Mouse (Mus musculus): ENCODE results near the gene Epha2. TPM values are rescaled to one million over a fixed set of nuclear protein-coding genes. Genes with fewer than 3 reads are reported as not detected.

Gene Epha2
- total RNA-seq, 2 experiments from 2014 or later = 1.3 to 1.7 TPM

DNA sequence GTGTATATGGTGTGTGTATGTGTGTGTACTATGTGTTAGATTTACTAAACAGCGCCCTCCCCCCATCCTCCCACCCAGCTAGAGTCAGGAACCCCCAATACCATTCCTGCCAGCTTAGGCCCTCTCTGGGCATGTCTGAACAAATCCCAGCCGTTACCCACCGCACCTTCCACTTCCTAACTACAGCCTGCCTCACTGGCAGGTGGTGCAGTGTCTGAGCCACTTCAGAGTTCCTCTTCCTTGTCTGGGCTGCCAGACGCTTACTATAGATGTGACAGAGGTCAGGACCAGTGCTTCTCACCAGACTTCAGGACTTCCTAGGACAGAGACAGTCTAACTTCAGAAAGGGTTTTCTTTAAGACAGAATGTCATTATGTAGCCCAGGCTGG lies 3.2 kb downstream of the Epha2 start:
- DNase-seq = no peak

DNA sequence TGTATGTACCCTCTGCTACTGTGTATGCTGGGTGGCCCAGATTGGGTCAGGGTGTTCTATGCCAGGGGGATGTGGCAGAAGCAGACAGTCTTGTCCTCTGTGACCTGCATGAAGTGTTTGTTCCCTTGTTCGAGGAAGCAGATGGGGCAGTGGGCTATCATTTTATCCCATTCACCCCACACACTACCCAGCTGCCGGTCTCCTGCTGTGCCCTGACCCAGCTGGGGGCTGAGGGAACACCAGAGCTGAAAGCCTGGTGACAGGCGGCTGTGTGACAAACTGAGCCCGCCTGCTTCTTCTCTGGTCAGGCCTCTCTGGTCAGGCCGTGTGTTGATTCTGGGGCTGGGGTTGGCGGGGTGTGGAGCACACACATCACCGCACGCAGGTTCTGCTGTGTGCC lies 5.0 kb downstream of the Epha2 start:
- no peak for DNase-seq

DNA sequence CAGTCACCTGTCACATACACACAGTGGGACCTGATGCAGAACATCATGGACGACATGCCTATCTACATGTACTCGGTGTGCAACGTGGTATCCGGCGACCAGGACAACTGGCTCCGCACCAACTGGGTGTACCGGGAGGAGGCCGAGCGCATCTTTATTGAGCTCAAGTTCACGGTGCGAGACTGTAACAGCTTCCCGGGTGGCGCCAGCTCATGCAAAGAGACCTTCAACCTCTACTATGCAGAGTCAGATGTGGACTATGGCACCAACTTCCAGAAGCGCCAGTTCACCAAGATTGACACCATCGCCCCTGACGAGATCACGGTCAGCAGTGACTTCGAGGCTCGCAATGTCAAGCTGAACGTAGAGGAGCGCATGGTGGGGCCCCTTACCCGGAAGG lies 7.3 kb downstream of the Epha2 start:
- no peak for DNase-seq

DNA sequence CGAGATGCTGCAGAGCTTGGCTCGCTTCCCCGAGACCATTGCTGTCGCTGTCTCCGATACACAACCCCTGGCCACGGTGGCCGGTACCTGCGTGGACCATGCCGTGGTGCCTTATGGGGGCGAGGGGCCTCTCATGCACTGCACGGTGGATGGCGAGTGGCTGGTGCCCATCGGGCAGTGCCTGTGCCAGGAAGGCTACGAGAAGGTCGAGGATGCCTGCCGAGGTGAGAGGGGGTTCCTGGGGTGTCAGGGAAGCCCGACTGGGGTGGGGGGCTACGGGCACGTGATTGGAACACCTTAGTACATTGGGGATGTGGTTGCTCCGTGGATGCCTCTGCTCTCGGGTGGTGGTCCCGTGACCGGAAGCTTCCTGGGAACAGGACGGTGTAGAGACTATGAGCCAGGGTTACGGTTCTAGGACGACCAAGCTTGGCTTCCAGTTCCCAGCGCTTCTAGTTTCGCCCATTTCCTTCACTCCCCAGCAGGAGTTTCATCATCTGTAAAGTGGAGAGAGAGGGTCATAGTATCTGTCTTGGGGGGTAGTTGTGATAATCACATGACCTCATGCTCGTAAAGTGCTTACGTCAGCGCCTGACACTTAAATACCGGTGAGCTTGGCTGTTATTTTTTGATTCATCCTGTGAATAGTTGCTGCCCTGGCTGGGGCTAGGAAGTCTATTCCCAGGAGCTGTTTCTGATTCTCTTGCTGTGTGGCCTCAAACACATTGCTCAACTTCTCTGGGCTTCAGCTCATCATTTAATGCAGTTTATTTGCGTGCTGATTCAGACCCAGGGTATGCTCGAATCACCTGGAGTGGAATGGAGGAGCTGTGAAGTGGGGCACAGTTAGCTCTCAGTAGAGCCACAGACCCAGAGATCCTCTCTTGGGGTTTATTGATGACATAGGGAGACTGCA lies 8.1 kb downstream of the Epha2 start:
- DNase-seq = no peak

DNA sequence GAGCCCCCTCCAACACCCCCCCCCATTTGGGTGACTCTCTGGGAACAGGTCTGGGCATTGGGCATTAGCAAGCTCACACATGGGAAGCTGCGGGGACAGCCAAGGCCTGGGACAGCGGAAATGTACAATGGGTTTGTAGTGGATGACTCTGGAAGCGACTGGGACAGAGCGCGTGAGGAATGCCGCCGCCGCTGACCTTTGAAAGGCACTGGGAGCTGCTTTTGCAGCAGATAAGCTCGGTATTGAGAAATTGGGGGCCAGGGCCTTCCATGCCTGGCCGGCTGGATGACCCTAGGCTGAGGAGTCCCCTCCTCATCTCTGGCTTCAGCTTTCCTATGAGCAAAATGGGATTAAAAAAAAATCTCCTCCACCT lies 8.7 kb downstream of the Epha2 start:
- DNase-seq = no peak

DNA sequence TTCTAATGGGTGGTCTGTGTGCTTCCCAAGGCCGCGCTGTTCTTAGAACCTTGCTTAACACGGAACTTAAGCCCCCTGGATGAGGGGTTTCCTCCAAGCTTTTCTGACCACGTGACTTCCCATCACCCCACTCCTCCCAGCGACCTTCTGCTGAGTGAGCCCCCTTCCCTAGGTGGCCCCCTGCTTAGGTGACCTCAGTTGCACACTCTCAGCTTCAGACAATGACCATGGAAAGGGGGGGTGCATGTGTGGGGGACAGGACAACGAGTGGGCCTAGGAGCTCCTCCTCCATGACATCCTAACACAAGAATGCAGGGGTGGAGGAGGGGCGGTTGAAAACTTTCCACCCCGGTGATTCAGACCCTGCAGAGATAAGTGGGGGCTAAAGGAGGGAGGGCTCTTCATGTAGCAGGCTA lies 9.2 kb downstream of the Epha2 start:
- no peak for DNase-seq

DNA sequence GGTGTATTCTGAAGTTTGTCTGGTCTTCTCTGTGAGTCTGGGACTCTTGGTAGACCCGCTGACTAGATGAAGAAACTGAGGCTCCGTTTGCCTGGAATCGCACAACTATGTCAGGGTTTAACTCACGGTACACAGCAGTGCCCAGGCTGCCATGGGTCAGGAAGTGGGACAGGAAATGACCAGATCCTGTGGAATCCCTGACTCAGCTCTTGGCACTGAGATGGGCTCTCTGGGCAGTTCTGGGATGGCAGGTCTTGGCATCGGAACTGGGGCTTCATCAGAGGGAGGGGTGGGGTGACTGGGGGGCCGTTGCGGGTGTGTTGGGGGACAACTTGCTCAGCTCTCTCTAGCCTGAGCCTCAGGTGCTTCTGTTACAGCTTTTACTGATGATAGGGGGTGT lies 10.0 kb downstream of the Epha2 start:
- DNase-seq = no peak

DNA sequence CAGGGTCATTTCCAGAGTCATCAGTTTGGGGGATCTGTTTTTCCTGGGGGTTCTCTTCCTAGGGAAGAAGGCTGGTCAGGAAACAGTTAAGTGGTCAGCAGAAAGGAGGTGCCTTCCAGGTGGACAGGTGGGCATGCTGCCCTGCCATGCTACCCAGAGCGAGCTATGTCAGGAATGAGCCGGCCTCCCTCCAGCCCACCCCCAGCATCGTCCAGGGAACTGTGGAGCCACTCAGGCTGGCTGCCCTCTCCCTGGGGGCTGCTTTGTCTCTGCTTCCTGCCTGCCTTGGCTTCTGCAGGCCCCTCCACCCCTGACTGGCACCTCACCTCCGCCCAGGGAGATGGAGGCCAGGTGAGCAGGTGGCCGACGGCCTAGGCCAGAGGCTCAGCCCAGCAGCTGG lies 10.5 kb downstream of the Epha2 start:
- DNase-seq = no peak

DNA sequence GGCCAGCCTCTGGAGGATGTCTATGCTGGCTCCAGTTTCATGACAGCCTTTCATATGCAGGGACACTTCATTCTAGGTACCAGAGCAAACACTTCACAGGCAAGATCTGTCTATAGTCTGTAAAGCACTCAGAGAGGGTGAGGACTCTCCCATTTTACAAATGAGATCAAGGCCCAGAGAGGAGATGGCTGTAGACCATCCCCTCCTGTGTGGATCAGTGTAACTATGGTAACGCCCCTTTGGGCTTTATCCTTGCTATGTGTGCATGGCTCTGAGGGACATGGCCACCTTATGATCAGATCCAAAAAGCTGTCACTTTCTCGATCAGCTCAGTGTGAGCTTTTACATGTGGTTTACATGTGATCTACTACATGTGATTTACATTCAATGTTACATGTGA lies 10.9 kb downstream of the Epha2 start:
- no peak for DNase-seq

DNA sequence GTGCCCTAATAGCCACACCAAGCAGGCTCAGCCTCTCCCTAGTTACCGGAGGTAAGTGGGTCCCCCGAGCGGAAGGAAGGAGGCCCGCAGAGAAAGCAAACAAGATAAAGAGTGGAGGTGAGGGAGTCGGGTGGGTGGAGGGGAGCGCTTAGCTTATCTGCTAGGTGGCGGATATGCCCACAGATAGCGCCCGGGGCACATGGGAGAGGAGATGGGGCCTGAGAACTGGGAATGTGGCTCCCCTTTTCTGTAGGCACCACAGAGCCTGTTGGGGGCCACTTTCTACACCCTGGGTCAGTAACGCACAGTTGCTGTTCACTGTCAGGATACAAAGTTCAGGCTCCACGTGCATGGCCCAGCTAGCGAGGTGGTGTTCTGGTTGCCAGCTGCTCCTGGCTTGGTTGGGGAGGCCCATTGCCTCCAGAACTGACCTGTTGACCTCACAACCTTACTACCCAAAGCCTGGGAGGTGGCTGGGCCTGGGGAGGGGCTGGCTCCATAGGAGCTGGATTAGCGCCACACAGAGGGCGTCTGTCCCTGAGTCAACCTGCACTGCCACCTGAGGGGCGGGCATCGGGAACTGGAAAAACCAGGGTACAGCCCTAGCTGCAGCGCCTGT lies 11.6 kb downstream of the Epha2 start:
- DNase-seq = no peak

DNA sequence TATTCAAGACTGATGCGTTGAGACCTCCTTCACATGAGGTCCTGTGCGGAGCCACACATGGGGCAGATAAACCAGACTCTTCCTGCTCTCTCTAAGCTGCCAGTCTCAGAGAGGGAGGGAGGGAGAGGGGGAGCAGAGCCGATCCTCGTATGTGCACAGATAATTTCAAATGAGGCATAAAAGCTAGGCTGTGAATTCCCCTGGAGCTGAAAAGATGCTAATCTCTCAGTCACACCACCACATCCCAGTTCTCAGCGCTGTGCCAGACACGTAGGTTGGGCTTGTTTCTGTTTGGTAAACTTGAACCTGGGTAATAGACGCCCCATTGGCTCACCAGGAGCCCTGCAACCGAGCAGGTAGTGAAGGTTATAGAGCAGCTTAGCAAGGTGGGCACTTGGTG lies 12.4 kb downstream of the Epha2 start:
- DNase-seq = no peak

DNA sequence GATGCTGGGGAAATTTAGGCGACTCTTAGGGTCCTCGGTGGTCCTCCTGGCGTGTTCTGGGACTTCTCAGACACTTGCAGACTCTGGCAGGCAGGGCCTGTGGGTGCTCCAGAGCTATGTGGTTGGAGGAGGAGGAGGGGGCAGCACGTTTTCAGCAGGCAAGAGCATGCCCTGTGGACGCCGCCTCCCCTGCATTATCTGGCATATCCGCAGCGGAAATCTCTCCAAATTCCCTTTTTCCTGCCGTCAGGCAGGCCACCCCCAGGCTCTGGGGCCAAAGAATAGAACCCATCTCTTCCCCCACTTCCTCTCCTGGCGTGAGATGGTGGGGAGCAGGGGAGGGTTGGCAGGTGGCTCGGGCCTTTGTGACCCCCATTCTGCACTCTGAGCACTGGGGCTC lies 12.9 kb downstream of the Epha2 start:
- no peak for DNase-seq

DNA sequence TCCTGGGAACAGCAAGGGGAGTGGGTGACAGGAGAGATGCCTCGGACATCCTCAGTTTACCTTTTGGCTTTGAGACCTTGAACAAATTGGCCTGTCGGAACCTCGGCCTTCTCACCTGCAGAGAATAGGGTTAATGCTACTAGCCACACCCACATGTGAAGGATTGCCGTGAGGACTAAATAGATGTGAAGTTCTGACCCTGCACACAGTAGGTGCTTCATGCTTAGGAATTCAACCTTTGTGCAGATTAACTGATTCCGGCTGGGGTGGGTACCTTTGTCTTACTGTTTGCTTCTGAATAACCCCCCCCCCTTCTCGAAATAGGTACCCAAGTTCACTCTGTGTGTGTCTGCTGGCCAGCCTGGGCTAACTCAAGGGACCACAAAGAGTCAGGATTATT lies 13.7 kb downstream of the Epha2 start:
- no peak for DNase-seq

DNA sequence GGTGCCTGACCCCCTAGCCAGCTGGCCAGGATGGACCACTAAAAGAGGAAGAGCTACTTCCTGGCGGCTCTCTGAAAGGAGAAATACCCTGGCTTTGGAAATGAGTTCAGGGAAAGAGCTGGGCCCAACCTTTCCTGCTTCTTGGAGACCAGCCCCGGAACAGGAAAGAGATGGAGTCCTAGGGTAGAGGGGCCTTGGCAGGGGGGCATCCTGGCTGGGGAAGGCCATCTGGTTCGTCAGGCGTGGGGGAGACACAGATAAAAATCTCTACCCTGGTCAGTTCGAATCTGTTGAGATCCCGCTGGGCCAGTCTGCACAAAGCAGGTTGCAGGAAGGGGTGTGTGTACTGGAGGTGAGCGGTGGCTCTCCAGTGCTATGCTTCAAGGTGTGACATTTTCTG lies 15.0 kb downstream of the Epha2 start:
- no peak for DNase-seq

DNA sequence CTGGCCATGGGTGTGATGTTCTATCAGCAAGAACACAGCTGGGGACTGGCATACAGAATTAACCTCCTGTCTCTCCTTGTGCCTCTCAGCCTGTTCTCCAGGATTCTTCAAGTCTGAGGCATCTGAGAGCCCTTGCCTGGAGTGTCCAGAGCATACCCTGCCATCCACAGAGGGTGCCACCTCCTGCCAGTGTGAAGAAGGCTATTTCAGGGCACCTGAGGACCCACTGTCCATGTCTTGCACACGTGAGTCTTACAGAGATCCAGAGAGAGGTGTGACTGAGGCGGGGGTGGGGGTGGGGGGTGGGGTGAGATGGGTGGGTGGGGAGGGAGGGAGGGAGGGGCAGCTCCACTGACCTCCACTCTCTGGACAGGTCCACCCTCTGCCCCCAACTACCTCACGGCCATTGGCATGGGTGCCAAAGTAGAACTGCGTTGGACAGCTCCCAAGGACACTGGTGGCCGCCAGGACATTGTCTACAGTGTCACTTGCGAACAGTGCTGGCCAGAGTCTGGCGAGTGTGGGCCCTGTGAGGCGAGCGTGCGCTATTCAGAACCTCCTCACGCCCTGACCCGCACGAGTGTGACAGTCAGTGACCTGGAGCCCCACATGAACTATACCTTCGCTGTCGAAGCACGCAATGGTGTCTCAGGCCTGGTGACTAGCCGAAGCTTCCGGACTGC lies 15.6 kb downstream of the Epha2 start:
- DNase-seq = no peak

DNA sequence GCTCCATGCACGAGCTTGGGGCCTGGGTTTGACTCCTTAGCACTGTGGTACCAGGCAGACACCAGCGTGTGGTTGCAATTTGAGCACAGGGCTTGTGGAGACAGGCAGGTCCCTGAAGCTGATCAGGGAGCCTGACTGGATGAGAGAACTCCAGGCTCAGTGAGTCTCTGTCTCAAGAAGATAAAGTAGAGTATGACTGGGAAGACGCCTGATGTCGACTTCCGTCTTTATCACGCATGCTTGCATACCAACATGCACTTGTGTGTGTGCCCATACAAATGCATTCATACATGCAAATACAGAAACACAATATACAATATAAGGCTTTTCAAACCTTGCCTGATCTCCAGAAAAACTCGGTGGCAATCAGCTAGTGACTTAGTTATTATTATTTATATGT lies 16.9 kb downstream of the Epha2 start:
- no peak for DNase-seq

DNA sequence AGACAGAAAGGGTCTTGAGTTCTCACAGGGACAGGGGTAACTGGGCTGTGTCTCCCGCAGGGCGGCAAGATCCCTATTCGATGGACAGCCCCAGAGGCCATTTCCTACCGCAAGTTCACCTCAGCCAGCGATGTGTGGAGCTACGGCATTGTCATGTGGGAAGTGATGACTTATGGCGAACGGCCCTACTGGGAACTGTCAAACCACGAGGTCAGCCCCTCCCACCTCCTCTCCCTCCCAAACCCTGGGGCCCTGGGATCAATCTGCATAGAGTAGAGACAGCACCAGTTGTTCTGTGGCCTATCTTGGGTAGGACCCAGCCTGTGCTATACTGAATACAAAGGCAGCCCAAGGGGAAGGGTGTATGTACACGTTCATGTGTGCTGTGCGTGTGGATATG lies 21.5 kb downstream of the Epha2 start:
- no peak for DNase-seq

DNA sequence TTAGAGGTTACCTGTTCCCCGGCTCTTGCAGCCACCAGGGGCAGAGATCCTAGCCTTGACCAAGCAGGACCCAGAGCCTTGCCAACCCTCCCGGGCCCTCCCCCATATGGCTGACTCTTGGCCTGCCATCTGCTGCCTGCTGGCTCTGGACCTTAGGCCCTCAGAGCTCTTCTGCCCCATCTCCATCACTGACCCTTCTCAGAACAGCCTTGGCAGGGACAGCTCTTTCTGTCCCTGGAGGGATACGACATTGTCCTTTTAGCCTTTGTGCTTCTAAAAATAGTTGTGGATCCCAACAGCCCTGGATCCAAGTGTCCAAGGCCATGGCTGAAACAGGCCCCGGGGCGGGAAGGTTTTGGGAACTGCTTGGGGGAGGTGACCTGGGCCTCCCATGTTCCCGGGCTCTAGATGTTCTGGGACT lies 23.7 kb downstream of the Epha2 start:
- DNase-seq = no peak

DNA sequence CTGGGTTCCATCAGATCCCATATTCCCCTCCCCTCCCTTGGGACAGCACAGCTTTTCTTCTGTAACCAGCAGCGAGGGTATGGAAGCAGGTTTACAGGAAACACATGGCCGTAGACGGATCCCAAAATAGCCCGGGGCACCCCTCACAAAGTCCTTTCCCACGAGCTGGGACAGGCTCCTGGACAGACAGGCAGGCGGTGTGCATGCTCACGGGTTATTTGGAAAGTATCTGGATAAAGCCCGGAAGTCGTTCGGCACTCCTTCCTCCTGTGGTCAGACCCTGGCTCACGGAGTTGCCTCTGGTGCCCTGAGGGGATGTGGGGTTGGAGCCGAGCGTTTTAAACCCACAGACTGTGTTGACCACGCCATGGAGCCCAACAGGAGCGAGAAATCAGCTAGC lies 24.6 kb downstream of the Epha2 start:
- DNase-seq = no peak

DNA sequence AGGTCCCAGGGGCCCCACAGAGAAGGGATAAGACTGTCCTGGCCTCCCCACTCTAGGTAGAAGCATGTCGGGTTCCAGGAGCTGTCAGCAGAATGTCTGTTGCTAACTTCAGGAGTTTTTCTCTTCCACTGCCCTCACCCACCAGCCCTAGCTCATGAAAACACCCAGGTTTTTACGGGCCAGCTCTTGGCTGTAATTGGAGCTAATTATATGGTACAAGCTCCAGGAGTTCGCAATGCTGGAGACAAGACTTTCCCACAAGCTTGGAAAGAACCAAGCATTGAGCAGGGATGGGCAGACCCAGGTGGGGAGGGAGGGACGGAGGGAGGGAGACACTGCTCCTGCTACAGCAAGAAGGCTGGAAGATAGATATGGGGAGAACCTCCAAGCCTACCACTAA lies 26.0 kb downstream of the Epha2 start:
- DNase-seq = no peak

DNA sequence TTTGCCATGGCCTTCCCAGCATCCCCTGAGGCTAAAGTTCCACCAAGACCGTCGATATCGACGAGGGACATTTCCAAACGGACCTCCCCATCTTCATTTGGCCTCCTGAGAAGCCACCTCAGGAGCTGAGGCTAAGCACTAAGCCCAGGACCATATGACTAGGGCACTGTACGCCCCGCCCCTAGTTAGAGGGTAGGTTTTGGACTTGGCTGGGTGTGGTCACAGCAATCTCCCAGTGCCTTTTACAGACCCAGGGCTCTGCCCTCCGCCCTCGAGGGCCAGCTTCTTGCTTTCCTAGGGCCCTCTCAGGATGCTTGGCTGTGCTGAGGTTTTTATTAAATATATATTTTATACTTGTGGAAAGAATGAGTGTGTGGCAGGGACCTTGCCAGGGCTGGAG lies 27.7 kb downstream of the Epha2 start:
- DNase-seq = no peak

DNA sequence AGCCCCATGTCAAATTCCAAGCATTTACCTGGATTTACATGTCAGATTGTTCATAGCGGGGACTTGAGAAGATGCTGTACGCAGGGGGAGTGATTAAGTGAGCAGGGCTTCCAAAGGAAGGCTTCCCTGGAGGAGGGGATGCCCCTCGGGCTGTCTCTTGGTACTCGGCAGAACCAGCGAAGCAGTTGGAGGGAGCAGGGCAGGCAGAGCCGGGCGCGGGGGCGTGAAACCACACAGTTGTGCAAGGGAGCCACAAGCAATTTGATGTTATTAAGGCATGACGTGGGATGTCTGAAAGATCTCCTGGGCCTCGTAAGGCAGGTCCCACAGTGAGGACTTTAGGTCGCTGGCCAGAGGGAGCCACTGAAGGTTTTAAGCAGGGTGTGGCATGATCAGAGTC lies 28.9 kb downstream of the Epha2 start:
- no peak for DNase-seq

DNA sequence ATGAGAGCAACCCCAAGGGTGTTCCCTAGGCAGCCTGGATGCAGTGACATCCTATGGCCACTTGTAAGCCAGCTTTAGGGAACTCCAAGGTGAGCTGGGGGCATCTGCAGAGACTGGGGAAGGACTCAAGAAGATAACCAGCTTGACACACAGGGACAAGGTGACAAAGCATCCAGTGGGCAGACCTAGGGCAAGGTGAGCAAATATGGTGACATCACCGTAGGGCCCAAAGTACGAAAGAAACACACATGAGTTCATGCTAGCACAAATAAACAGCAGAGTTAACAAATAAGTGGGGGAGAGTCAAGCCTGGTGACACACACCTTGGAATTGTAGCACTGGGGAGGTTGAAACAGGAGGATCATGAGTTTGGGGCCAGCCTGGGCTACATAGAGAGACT lies 30.4 kb downstream of the Epha2 start:
- DNase-seq = no peak

DNA sequence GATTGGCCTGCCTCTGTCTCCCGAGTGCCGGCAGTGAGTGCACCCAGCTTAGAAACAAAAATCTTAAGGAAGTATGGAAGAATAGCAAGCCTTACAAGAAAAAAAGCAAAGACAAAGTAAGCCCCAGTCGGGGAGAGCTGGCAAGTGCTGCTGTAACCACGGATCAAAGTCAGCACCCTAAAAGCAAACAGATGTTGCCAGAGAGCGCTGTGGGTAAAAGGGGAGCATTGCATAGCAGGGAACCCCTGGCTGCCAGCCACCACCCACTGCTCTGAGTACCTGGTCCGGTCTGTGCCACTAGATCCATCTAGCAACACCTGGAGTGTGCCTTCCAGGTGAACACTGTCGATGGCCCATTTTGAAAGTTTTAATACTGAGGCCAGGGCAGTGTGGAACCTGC lies 31.2 kb downstream of the Epha2 start:
- no peak for DNase-seq

Data from layer of hippocampus, postnatal 36 days (tissue).